24 mouse cellular contexts compared by ENCODE assay signal in genomic region chr2:148689444-148690140, GRCm38 (mm10). TPM values are rescaled to one million over a fixed set of nuclear protein-coding genes. Genes with fewer than 3 reads are reported as not detected.
DNase-seq lines count a peak whose midpoint lies in the region; ATAC-seq lines count a peak whose summit lies in the region.
"Had no signal": no experiment of that assay in that cellular context is flagged by ENCODE, and none has a peak within 500 bp of the region (broad histone marks: within the 10 kb centered on the region; RNA-seq: fewer than 3 reads in every experiment).

No protein-coding gene starts in this region.

- no peak for DNase-seq in forebrain, embryonic 14.5 days (ENCODE audit: low spot score)
- no peak for DNase-seq in forebrain, embryonic 11.5 days (ENCODE audit: low spot score)
- no peak for DNase-seq in limb, embryonic 10.5 days (ENCODE audit: low spot score)
- DNase-seq in lung, adult 18-20 months = no peak
- DNase-seq in frontal cortex, postnatal 25 days (ENCODE audit: low spot score in 2 of 2) = no peak
- DNase-seq: cerebellum, adult 8-10 months; cerebellum, postnatal 25 days; gastrocnemius, postnatal 14 days; heart, postnatal 36 days; kidney, adult 8-10 months; kidney, postnatal 4 days; thymus, postnatal 4 days had no signal

- no peak overlapping the region for H3K4me2 ChIP-seq in forebrain, embryonic 14.5 days (ENCODE audit: low read length)
- no peak overlapping the region for H3K4me2 ChIP-seq in forebrain, embryonic 11.5 days (ENCODE audit: low read depth, low read length, severe bottlenecking)
- H3K4me2 ChIP-seq in limb, embryonic 12.5 days = no peak overlapping the region
- H3K4me2 ChIP-seq: embryonic facial prominence, embryonic 12.5 days; heart, embryonic 11.5 days; hindbrain, embryonic 13.5 days; limb, embryonic 15.5 days; midbrain, embryonic 13.5 days had no signal

- WGBS in forebrain, embryonic 14.5 days = 94% methylated on average over 6 of the region's 6 CpGs
- 93% methylated on average over 6 of the region's 6 CpGs for WGBS in forebrain, embryonic 11.5 days
- WGBS in limb, embryonic 12.5 days = 88% methylated on average over 6 of the region's 6 CpGs
- WGBS in limb, embryonic 10.5 days = 92% methylated on average over 6 of the region's 6 CpGs

- no peak overlapping the region for H3K9ac ChIP-seq in forebrain, embryonic 14.5 days (ENCODE audit: low read length)
- H3K9ac ChIP-seq in forebrain, embryonic 11.5 days (ENCODE audit: low read length) = no peak overlapping the region
- no peak overlapping the region for H3K9ac ChIP-seq in limb, embryonic 12.5 days (replicated peaks)
- H3K9ac ChIP-seq: embryonic facial prominence, embryonic 12.5 days; hindbrain, embryonic 13.5 days; limb, embryonic 15.5 days; midbrain, embryonic 13.5 days had no signal

- H3K27ac ChIP-seq in forebrain, embryonic 14.5 days (ENCODE audit: low read depth, low read length) = no peak overlapping the region
- no peak overlapping the region for H3K27ac ChIP-seq in forebrain, embryonic 11.5 days (ENCODE audit: low read depth, low read length)
- H3K27ac ChIP-seq in limb, embryonic 12.5 days = no peak overlapping the region
- H3K27ac ChIP-seq in limb, embryonic 10.5 days = no peak overlapping the region
- H3K27ac ChIP-seq: embryonic facial prominence, embryonic 12.5 days; hindbrain, embryonic 13.5 days; kidney, postnatal 0 days; limb, embryonic 15.5 days; macrophage; midbrain, embryonic 13.5 days had no signal

- H3K4me1 ChIP-seq in forebrain, embryonic 14.5 days (ENCODE audit: control insufficient read depth, insufficient read depth, low read length) = no peaks in the 10 kb centered on the region
- no peaks in the 10 kb centered on the region for H3K4me1 ChIP-seq in forebrain, embryonic 11.5 days (replicated peaks; ENCODE audit: control insufficient read depth, insufficient read depth, low read length)
- H3K4me1 ChIP-seq in limb, embryonic 12.5 days (replicated peaks) = no peaks in the 10 kb centered on the region
- no peaks in the 10 kb centered on the region for H3K4me1 ChIP-seq in limb, embryonic 10.5 days
- H3K4me1 ChIP-seq: embryonic facial prominence, embryonic 12.5 days; limb, embryonic 15.5 days had no signal

- peak; percentile 10; the same call in 1 of the 2 replicates for ATAC-seq in forebrain, embryonic 14.5 days
- ATAC-seq in forebrain, embryonic 11.5 days (replicated peaks; ENCODE audit: low FRiP score) = no peak; the same call in 1 of the 2 replicates
- 0 out of 2 replicates have a peak, but pooled peaks have one; percentile 37 for ATAC-seq in limb, embryonic 12.5 days (ENCODE audit: insufficient number of reproducible peaks, insufficient read depth, low FRiP score, low TSS enrichment, low read depth)
- ATAC-seq in activated CD4-positive, CD25-positive, alpha-beta regulatory T cell, adult 4 months = peak; percentile 84
- ATAC-seq: intestine, embryonic 16.5 days; lung, postnatal 0 days; midbrain, embryonic 13.5 days had no signal

- H3K27me3 ChIP-seq in forebrain, embryonic 14.5 days (replicated peaks; ENCODE audit: control insufficient read depth, insufficient read depth, low read length) = no peaks in the 10 kb centered on the region
- H3K27me3 ChIP-seq in forebrain, embryonic 11.5 days (ENCODE audit: control insufficient read depth, insufficient read depth, low read length) = no peaks in the 10 kb centered on the region
- no peaks in the 10 kb centered on the region for H3K27me3 ChIP-seq in limb, embryonic 12.5 days
- H3K27me3 ChIP-seq in limb, embryonic 10.5 days (ENCODE audit: low read depth, poor library complexity, severe bottlenecking) = no peaks in the 10 kb centered on the region
- H3K27me3 ChIP-seq: embryonic facial prominence, embryonic 12.5 days; hindbrain, embryonic 13.5 days; limb, embryonic 15.5 days; midbrain, embryonic 13.5 days had no signal

- H3K9me3 ChIP-seq in forebrain, embryonic 14.5 days (replicated peaks; ENCODE audit: control insufficient read depth, low read length) = no peaks in the 10 kb centered on the region
- no peaks in the 10 kb centered on the region for H3K9me3 ChIP-seq in forebrain, embryonic 11.5 days (ENCODE audit: control insufficient read depth, low read length)
- H3K9me3 ChIP-seq in limb, embryonic 12.5 days = no peaks in the 10 kb centered on the region
- no peaks in the 10 kb centered on the region for H3K9me3 ChIP-seq in limb, embryonic 10.5 days (replicated peaks)
- H3K9me3 ChIP-seq: embryonic facial prominence, embryonic 12.5 days; G1E; hindbrain, embryonic 13.5 days; limb, embryonic 15.5 days; midbrain, embryonic 13.5 days had no signal

- peaks cover 84% of the 10 kb centered on the region for H3K36me3 ChIP-seq in forebrain, embryonic 14.5 days (ENCODE audit: control insufficient read depth, insufficient read depth, low read length)
- peaks cover 5% of the 10 kb centered on the region for H3K36me3 ChIP-seq in forebrain, embryonic 11.5 days (ENCODE audit: control insufficient read depth, insufficient read depth, low read length)
- H3K36me3 ChIP-seq in limb, embryonic 12.5 days = peaks cover 78% of the 10 kb centered on the region
- peaks cover 95% of the 10 kb centered on the region for H3K36me3 ChIP-seq in limb, embryonic 10.5 days

- no peak overlapping the region for H3K4me3 ChIP-seq in forebrain, embryonic 14.5 days (ENCODE audit: low read depth, low read length)
- no peak overlapping the region for H3K4me3 ChIP-seq in forebrain, embryonic 11.5 days (ENCODE audit: low read depth, low read length)
- no peak overlapping the region for H3K4me3 ChIP-seq in limb, embryonic 12.5 days (replicated peaks)
- H3K4me3 ChIP-seq in limb, embryonic 10.5 days = no peak overlapping the region
- H3K4me3 ChIP-seq: embryonic facial prominence, embryonic 12.5 days; hindbrain, embryonic 13.5 days; limb, embryonic 15.5 days; midbrain, embryonic 13.5 days had no signal

RNA-seq across cellular contexts. Expression of gene Gzf1, which starts 8.8 kb away (rescaled TPM):
- polyA plus RNA-seq in forebrain, embryonic 14.5 days (2014; fragmentation: Nextera tagmentation; extraction: Ambion mirVana) = 21.1 and 21.6 TPM in 2 replicates
- 27.8 and 29.3 TPM in 2 replicates for polyA plus RNA-seq in forebrain, embryonic 11.5 days (2014; fragmentation: Nextera tagmentation; extraction: Ambion mirVana)
- 25.5 and 26.8 TPM in 2 replicates for polyA plus RNA-seq in limb, embryonic 12.5 days (2016; fragmentation: Nextera tagmentation; extraction: Ambion mirVana)
- polyA plus RNA-seq in limb, embryonic 10.5 days (2016; fragmentation: Nextera tagmentation; extraction: Ambion mirVana) = 24.3 and 27.7 TPM in 2 replicates
- polyA plus RNA-seq in activated CD4-positive, CD25-positive, alpha-beta regulatory T cell, adult 4 months (2017; shearing (Covaris generic)) = 10 to 100 TPM; 11.1 to 12.3 TPM

RNA-seq across cellular contexts. Expression of gene Nxt1, which starts 17.2 kb away (rescaled TPM):
- polyA plus RNA-seq in forebrain, embryonic 14.5 days (2014; fragmentation: Nextera tagmentation; extraction: Ambion mirVana) = 79.0 and 95.2 TPM in 2 replicates
- polyA plus RNA-seq in forebrain, embryonic 11.5 days (2014; fragmentation: Nextera tagmentation; extraction: Ambion mirVana) = 134 and 151 TPM in 2 replicates
- polyA plus RNA-seq in limb, embryonic 12.5 days (2016; fragmentation: Nextera tagmentation; extraction: Ambion mirVana) = 111 and 117 TPM in 2 replicates
- 140 and 146 TPM in 2 replicates for polyA plus RNA-seq in limb, embryonic 10.5 days (2016; fragmentation: Nextera tagmentation; extraction: Ambion mirVana)
- polyA plus RNA-seq in activated CD4-positive, CD25-positive, alpha-beta regulatory T cell, adult 4 months (2017; shearing (Covaris generic)) = 10 to 100 TPM; 55.2 to 64.6 TPM

RNA-seq across cellular contexts. Expression of gene Napb, which starts 42.7 kb away (rescaled TPM):
- polyA plus RNA-seq in forebrain, embryonic 14.5 days (2014; fragmentation: Nextera tagmentation; extraction: Ambion mirVana) = 24.6 and 34.7 TPM in 2 replicates
- 13.9 and 14.3 TPM in 2 replicates for polyA plus RNA-seq in forebrain, embryonic 11.5 days (2014; fragmentation: Nextera tagmentation; extraction: Ambion mirVana)
- 4.7 TPM in 2 replicates for polyA plus RNA-seq in limb, embryonic 12.5 days (2016; fragmentation: Nextera tagmentation; extraction: Ambion mirVana)
- polyA plus RNA-seq in limb, embryonic 10.5 days (2016; fragmentation: Nextera tagmentation; extraction: Ambion mirVana) = 3.3 and 3.8 TPM in 2 replicates
- polyA plus RNA-seq in activated CD4-positive, CD25-positive, alpha-beta regulatory T cell, adult 4 months (2017; shearing (Covaris generic)) = 1 to 10 TPM in 1 of 2 experiments, under 1 TPM in 1; 0.45 to 1.6 TPM
- polyA plus RNA-seq: G1E had no signal
